Mouse (Mus musculus) sigmoid colon, adult 10 weeks (tissue): ENCODE measurements around the gene Tbc1d5. TPM values are rescaled to one million over a fixed set of nuclear protein-coding genes. Genes with fewer than 3 reads are reported as not detected.

ENCODE experiments used
- polyA plus RNA-seq: library from polyadenylated mRNA; stranded (reverse); fragments of 350-450 nt; fragmentation: Illumina TruSeq; extraction: RNeasy Lipid Tissue Mini Kit (QIAGEN cat#74804); gene quantifications from one replicate; pipeline ENCODE4 v1.2.3, GENCODE M21; 2014; ENCODE audit warnings: low read depth, low replicate concordance

The Tbc1d5 gene
- polyA plus RNA-seq = 19.1 TPM

GRCm38 (mm10) chr17:51179195-51179953 lies at the start of gene Tbc1d5:
Gene Tbc1d5, minus strand, starts transcription at chr17:51179352.

